Mouse (Mus musculus): ENCODE data around the gene Chtf18.
A peak's percentile ranks its signal among the peaks of the same experiment; 100 is the strongest.

The Chtf18 gene

DNA sequence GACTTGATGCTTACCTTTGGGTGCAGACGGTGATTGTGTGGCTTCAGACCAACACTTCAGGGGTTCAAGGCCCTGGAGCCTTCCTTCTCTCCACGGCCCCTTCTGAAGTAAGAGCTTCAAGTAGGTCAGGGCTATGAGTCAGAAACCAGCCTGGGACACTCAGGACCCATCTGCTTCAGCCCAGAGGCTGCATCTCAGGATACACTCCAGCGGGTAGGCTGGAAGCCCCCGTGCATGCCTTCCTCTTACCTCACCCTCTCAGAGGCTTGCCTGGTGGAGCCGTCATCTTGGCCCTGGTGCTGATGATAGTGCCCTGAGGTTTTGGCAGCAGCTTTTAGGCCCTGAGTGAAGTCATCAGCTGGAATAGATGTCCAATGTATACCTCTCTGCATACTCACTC, 8.0 kb upstream of the Chtf18 start:
- no peak for DNase-seq (ENCODE audit: low spot score in 2 of 2)

DNA sequence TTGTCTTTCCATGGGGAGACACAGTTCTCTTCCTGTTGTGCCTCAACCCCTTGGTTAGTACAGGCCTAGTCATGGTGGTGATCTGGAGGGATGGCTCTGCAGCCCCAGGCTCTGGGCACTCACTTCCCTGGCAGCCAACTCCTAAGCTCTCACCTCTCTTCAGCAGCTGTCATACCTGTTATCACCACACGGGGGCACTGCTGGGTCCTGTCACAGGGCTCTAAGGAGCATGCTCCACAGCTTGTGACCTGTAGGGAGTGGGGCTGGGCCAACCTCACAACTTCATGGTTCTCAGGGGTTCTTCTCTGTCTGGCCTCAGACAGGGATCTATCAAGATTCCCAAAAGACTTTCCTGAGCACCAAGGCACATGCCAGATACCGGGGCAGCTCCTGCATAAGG, 4.9 kb upstream of the Chtf18 start:
- DNase-seq (ENCODE audit: low spot score in 2 of 2), result peak in 1 of 2 experiments; percentile 86

- no peak for DNase-seq (ENCODE audit: low spot score in 2 of 2)
Observed at GRCm38 (mm10) chr17:25728009-25728270, 721 bp upstream of the Chtf18 start.

DNA sequence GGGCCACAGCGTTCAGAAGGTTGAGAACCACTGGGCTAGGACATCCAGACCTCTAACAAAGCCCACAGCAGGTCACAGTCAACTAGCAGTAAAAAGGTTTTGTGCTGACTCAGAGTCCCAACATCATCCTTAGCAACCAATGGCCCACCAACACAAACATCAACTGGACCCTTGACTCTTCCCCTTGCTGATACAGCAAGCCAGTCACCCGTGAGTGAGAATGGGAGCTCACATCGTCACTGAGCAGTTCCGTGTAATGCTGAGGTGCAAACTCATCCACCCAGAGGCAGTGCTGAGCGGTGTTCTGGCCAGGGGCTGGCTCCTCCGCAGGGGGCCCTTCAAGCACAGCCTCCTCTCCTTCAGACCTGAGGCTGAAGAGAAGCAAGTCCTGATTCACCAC, 2.0 kb downstream of the Chtf18 start:
- DNase-seq (ENCODE audit: low spot score in 2 of 2), result no peak

GRCm38 (mm10) chr17:25723919-25724318, 3.3 kb downstream of the Chtf18 start:
- DNase-seq (ENCODE audit: low spot score in 2 of 2), result no peak

DNA sequence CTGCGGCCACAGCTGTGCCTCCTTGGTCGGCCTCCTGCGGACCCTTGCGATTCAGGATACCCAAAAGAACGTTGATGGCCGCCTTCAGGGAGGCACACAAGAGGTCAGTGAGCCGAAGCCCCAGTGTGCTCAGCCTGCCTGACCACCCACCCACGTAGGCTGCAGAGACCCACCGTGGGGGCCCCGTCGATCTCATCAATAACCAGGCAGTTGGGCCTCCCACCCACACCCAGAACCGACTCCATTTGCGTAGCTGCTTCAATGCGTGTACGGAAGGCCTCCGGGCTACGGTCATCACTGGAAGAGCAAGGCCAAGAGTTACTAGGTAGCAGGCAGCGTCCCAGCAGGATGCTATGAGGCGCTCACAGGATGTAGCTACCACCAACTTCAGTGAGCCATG, 3.7 kb downstream of the Chtf18 start:
- DNase-seq (ENCODE audit: low spot score in 2 of 2), result no peak

- DNase-seq (ENCODE audit: low spot score in 2 of 2), result no peak
Observed at GRCm38 (mm10) chr17:25721476-25721875, 5.7 kb downstream of the Chtf18 start.

- no peak for DNase-seq (ENCODE audit: low spot score in 2 of 2)
Observed at GRCm38 (mm10) chr17:25717691-25718090, 9.5 kb downstream of the Chtf18 start.

- peak in 1 of 2 experiments; percentile 38 for DNase-seq (ENCODE audit: low spot score in 2 of 2)
Observed at GRCm38 (mm10) chr17:25716711-25717637, 10.2 kb downstream of the Chtf18 start, which contains the start of gene Gng13. TSS of gene Gng13 (plus strand) at chr17:25717171.

DNA sequence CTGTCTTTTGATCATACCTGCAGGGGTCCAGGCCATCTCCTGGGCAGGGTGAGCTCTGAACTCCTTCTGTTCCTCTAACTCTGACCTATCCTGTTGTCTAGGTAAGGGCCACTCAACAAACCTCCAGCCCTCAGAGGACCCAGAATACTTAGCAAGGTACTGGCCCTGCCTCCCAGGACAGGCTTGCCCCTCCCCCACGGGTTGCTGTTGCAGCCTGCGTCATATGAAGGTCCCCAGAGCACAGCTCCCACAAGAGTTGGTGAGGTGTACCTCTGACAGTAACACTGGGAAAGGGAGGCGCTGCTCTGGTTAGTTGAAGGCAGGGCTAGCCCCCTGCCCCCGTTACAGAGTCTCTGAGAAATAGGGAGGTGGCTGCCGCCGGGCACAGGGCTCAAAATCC, 11.1 kb downstream of the Chtf18 start:
- no peak for DNase-seq (ENCODE audit: low spot score in 2 of 2)

GRCm38 (mm10) chr17:25715627-25716026, 11.6 kb downstream of the Chtf18 start:
- no peak for DNase-seq (ENCODE audit: low spot score in 2 of 2)

DNA sequence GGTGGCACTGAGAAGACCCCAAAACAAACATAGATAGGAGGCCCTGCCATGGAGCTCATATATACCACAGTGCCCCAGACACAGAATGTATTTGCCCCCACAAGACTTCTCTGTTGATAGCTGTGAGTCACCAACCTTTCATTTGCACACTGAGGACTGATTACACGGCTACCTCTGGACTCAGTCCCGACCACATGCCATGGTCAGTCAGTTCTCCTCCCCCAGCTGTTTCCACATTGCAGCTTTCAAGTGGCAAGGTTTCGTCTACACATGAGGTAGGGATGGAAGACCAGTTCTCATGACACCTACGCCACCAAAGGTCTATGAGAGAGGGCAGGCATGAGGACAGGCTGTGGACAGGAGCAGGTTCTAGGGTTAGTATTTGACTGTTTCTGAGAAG, 16.1 kb downstream of the Chtf18 start:
- no peak for DNase-seq (ENCODE audit: low spot score in 2 of 2)

DNA sequence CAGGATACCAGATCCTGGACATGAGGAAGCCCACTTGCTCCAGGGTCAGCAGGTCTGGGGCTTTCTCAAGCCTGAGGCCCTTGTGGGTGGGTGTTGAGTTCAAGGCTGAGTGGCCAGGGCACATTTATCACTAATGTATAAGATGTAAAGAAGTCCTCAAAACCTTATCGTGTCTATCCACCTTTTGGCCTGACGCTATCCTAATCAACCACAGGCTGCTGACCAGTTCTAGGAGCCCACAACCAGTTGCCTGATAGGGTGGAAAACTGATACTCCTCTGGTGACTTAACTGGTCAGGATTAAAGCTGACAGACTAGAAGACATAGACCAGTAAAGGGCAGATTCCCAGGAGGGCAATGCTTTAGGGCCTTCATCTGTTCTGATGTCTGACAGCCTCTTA, 17.2 kb downstream of the Chtf18 start:
- DNase-seq (ENCODE audit: low spot score in 2 of 2), result no peak

DNA sequence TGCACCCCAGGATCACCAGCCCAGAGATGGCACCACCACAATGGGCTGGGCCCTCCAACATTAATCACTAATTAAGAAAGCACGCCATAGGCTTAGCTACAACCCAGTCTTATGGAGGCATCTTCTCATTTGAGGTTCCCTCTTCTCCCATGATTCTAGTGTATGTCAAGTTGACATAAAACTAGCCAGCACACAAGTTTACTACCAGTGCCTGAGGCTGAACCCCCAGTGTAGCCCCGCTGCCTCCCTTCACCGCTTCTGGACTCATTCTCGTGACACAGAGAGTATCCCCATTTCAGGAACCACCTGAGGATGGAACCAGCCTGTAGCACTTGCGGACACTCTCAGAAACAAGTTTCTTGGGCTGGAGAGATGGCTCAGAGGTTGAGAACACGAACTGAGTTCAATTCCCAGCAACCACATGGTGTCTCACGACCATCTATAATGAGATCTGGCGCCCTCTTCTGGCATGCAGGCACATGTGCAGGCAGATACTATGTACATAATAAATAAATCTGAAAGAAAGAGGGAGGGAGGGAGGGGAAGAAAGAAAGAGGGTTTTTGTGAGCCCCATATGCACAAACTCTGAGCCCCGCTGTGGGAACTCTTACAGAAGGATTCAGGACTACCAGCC, 26.2 kb downstream of the Chtf18 start:
- DNase-seq (ENCODE audit: low spot score in 2 of 2), result no peak

DNA sequence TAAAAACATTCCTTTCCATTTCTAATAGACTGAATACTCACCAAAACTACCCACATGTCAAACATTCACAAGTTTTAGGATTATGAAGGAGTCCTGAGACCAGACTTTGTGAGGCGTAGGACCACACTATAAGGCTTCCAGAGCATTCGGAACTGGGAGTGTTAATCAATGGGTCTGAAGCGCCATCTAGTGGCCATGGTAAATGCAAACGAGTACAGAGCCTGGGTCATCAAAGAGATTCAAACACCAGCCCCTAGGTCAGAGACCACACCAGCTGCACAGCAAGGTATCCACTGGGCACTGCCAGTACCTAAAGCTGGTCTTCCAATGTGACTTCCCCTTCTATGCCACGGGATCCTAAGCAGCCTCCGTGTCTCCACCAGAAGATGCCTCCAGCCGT, 28.8 kb downstream of the Chtf18 start:
- peak in 1 of 2 experiments; percentile 87 for DNase-seq (ENCODE audit: low spot score in 2 of 2)

- no peak for DNase-seq (ENCODE audit: low spot score in 2 of 2)
Observed at GRCm38 (mm10) chr17:25696263-25696662, 31.0 kb downstream of the Chtf18 start.

DNA sequence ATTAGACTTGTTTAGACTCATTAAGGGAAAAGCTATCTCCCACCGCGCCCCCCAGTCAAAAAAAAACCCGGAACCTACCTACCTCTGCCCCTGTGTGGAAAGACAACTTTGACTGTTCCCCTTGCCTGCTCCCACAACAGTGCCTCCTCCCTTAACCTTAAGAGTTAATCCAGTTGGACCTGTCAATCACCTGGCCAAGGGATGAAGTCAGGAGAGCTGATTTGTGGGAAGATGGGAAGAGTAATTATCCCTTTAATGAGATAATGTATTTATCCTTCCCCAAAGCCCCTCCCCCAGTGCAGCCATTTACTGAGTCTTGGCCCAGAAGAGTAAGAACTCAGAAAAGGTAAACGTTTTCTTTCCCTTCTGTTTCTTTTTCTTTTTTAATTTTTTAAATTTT, 38.3 kb downstream of the Chtf18 start:
- DNase-seq (ENCODE audit: low spot score in 2 of 2), result no peak

GRCm38 (mm10) chr17:25686323-25686722, 40.9 kb downstream of the Chtf18 start:
- DNase-seq (ENCODE audit: low spot score in 2 of 2), result no peak

- no peak for DNase-seq (ENCODE audit: low spot score in 2 of 2)
Observed at GRCm38 (mm10) chr17:25681636-25682035, 45.6 kb downstream of the Chtf18 start.

DNA sequence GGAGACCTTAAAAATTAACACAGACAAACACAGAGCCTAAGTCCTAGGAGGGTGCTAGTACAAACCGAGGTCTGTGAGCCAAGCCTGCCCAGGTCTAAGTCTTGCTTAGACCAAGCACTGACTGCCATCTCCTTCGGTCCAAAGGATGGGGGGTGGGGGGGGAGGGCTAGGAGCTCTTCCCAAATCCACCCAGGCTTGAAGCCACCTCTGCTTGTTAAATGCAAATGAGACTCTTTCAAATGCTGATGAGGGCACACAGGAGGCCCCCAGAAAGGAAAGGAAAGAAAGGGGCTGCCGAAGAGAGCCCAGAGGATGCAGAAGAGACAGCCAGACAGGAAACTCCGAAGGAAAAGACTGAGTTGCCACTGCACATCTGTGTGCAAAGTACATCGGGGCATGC, 47.4 kb downstream of the Chtf18 start:
- no peak for DNase-seq (ENCODE audit: low spot score in 2 of 2)

DNA sequence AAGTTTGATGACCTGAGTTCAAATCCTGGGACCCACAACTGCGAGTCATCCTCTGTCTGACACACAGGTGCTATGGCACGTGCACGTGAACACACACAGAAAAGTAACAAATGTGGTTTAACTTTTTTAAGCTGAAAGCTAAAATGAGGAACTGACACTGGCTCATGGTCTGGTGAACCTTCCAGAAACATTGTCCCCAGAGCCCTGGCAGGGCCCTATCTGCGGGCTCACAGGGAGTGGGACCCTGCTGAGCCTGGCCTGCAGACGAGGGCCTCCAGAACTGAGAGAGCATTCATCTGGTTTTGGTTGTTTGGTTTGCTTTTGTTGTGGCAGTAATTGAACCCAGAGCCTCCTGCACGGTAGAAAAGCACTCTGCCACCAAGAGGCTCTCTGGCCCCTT, 49.2 kb downstream of the Chtf18 start:
- no peak for DNase-seq (ENCODE audit: low spot score in 2 of 2)

- no peak for DNase-seq (ENCODE audit: low spot score in 2 of 2)
Observed at GRCm38 (mm10) chr17:25672982-25673381, 54.2 kb downstream of the Chtf18 start.

Data from left cerebral cortex, adult 9 months (tissue).